Mouse (Mus musculus) macrophage (primary cell): ENCODE results near the gene Tomm20. TPM values are rescaled to one million over a fixed set of nuclear protein-coding genes. Genes with fewer than 3 reads are reported as not detected.
A peak's percentile ranks its signal among the peaks of the same experiment; 100 is the strongest.
"Not testable (repeated sequence)": the region's sequence is repeated elsewhere in the genome, so short reads cannot be mapped to it uniquely, and the experiment has no call there.

Experiments
- H3K27ac ChIP-seq: fragments of 350-480 bp; formaldehyde crosslinking; 2 replicates; pipeline ENCODE4 v1.9.0; 2021
- H3K36me3 ChIP-seq: fragments of 350-480 bp; formaldehyde crosslinking; 2 replicates; pipeline ENCODE4 v1.9.0; 2021; ENCODE audit errors: inconsistent target
- H3K4me3 ChIP-seq: fragments of 350-480 bp; formaldehyde crosslinking; 2 replicates; pipeline ENCODE4 v1.9.0; 2021; ENCODE audit errors: inconsistent target
- H3K79me2 ChIP-seq: fragments of 350-480 bp; formaldehyde crosslinking; 2 replicates; pipeline ENCODE4 v1.9.0; 2021; ENCODE audit errors: inconsistent target
- WGBS: methylation state at CpG from one replicate; pipeline ENCODE4 v1.1.7; 2026; ENCODE audit warnings: inconsistent platforms; ENCODE audit not compliant: missing documents; 5-methylcytosine and 5-hydroxymethylcytosine counted together
- polyA plus RNA-seq: library from polyadenylated mRNA; stranded (reverse); fragments of 250-400 nt; gene quantifications from 3 replicates; pipeline ENCODE4 v1.2.4, GENCODE M21; 2018; ENCODE audit warnings: inconsistent platforms
- total RNA-seq, 78 experiments: library from RNA; depleted of rRNA; stranded (reverse); fragments of 250-400 nt; gene quantifications; 1 replicate in 9 of 78; 2 replicates in 24 of 78; 3 replicates in 43 of 78; 4 replicates in 2 of 78; pipeline ENCODE4 v1.2.4; 2018; ENCODE audit warnings: inconsistent platforms in 56 of 78

Gene Tomm20
- 10 to 100 TPM in 25 of 26 experiments, 1 to 10 TPM in 1; 9.7 to 33.1 (median 19.9) TPM for total RNA-seq (2018; cell fraction: chromatin; rRNA removed)
- total RNA-seq (2018; cell fraction: cytosol; rRNA removed), result 100 to 1,000 TPM in 7 of 26 experiments, 10 to 100 TPM in 19; 61.8 to 120 (median 90.0) TPM
- total RNA-seq (2018; cell fraction: nucleus; rRNA removed), result 10 to 100 TPM in 25 of 26 experiments, 1 to 10 TPM in 1; 9.4 to 40.6 (median 20.4) TPM
- 73.9 to 174 TPM (median 109 TPM) in 3 replicates for polyA plus RNA-seq

GRCm38 (mm10) chr8:126945730-126946163 is at the start of gene Tomm20:
Gene Tomm20 (minus strand): TSS chr8:126945844.
- H3K4me3 ChIP-seq, result peak within 1 kb of the TSS; percentile 94
- 2% methylated on average over 48 of the region's 48 CpGs for WGBS
- peaks cover 47% of the 10 kb centered on the region for H3K79me2 ChIP-seq
- peak within 1 kb of the TSS; percentile 74 for H3K27ac ChIP-seq
- peaks cover 17% of the 10 kb centered on the region; the same call in 1 of the 2 replicates for H3K36me3 ChIP-seq

GRCm38 (mm10) chr8:126994506-126994905 is 48.9 kb upstream of the Tomm20 start:
- no peak overlapping the region for H3K27ac ChIP-seq
- H3K36me3 ChIP-seq, result no peaks in the 10 kb centered on the region
- no peaks in the 10 kb centered on the region for H3K79me2 ChIP-seq
- 76% methylated on average over 1 of the region's 1 CpGs for WGBS
- no peak overlapping the region for H3K4me3 ChIP-seq

- Histone ChIP-seq H3K36me3 (no peaks in the 10 kb centered on the region), H3K79me2 (no peaks in the 10 kb centered on the region), H3K4me3 (no peak overlapping the region), H3K27ac (no peak overlapping the region)
- 79% methylated on average over 5 of the region's 5 CpGs for WGBS
Measured at GRCm38 (mm10) chr8:126989363-126990153, 43.9 kb upstream of the Tomm20 start.

- no peak overlapping the region for H3K27ac ChIP-seq
- no peaks in the 10 kb centered on the region for H3K36me3 ChIP-seq
- no peak overlapping the region for H3K4me3 ChIP-seq
- WGBS, result 67% methylated on average over 16 of the region's 16 CpGs
- H3K79me2 ChIP-seq, result no peaks in the 10 kb centered on the region
Measured at GRCm38 (mm10) chr8:126988346-126989006, 42.8 kb upstream of the Tomm20 start.

GRCm38 (mm10) chr8:126986495-126986894 is 40.9 kb upstream of the Tomm20 start:
- H3K36me3 ChIP-seq, result no peaks in the 10 kb centered on the region
- H3K79me2 ChIP-seq, result no peaks in the 10 kb centered on the region
- no peak overlapping the region for H3K27ac ChIP-seq
- no peak overlapping the region for H3K4me3 ChIP-seq
- 2% methylated on average over 12 of the region's 12 CpGs for WGBS

GRCm38 (mm10) chr8:126980046-126980445 is 34.4 kb upstream of the Tomm20 start:
- WGBS, result 59% methylated on average over 5 of the region's 5 CpGs

GRCm38 (mm10) chr8:126979091-126979920 is 33.7 kb upstream of the Tomm20 start:
- Histone ChIP-seq H3K79me2 (no peaks in the 10 kb centered on the region), H3K4me3 (peak overlapping the region; percentile 8; the same call in 1 of the 2 replicates), H3K27ac (no peak overlapping the region), H3K36me3 (no peaks in the 10 kb centered on the region)
- WGBS, result 11% methylated on average over 27 of the region's 27 CpGs

More at GRCm38 (mm10) chr8:126980046-126980445, 34.4 kb upstream of the Tomm20 start:
- Histone ChIP-seq H3K4me3 (no peak overlapping the region), H3K36me3 (no peaks in the 10 kb centered on the region), H3K79me2 (no peaks in the 10 kb centered on the region), H3K27ac (no peak overlapping the region)

GRCm38 (mm10) chr8:126978535-126978934 is 32.9 kb upstream of the Tomm20 start:
- 40% methylated on average over 2 of the region's 3 CpGs for WGBS
- not testable (repeated sequence) for H3K36me3 ChIP-seq, H3K79me2 ChIP-seq, H3K27ac ChIP-seq
- peak overlapping the region; percentile 8; the same call in 1 of the 2 replicates for H3K4me3 ChIP-seq

GRCm38 (mm10) chr8:126978028-126978427 is 32.4 kb upstream of the Tomm20 start:
- no peaks in the 10 kb centered on the region for H3K36me3 ChIP-seq
- WGBS, result 85% methylated on average over 10 of the region's 10 CpGs
- no peaks in the 10 kb centered on the region for H3K79me2 ChIP-seq
- H3K4me3 ChIP-seq, result no peak overlapping the region
- no peak overlapping the region for H3K27ac ChIP-seq

- H3K27ac ChIP-seq, result no peak overlapping the region
- no peaks in the 10 kb centered on the region for H3K79me2 ChIP-seq
- 79% methylated on average over 8 of the region's 8 CpGs for WGBS
- no peaks in the 10 kb centered on the region for H3K36me3 ChIP-seq
- H3K4me3 ChIP-seq, result no peak overlapping the region
Measured at GRCm38 (mm10) chr8:126976608-126977348, 31.1 kb upstream of the Tomm20 start.

- H3K27ac ChIP-seq, result no peak overlapping the region
- 0% methylated on average over 1 of the region's 1 CpGs for WGBS
- H3K36me3 ChIP-seq, result no peaks in the 10 kb centered on the region
- H3K4me3 ChIP-seq, result no peak overlapping the region
- peaks cover under 1% of the 10 kb centered on the region; the same call in 1 of the 2 replicates for H3K79me2 ChIP-seq
Measured at GRCm38 (mm10) chr8:126975706-126976105, 30.1 kb upstream of the Tomm20 start.

- no peaks in the 10 kb centered on the region for H3K36me3 ChIP-seq
- H3K4me3 ChIP-seq, result no peak overlapping the region
- WGBS, result 78% methylated on average over 4 of the region's 4 CpGs
- no peak overlapping the region for H3K27ac ChIP-seq
- peaks cover 12% of the 10 kb centered on the region for H3K79me2 ChIP-seq
Measured at GRCm38 (mm10) chr8:126974511-126974910, 28.9 kb upstream of the Tomm20 start.

- no peak overlapping the region for H3K4me3 ChIP-seq
- peaks cover 5% of the 10 kb centered on the region for H3K36me3 ChIP-seq
- H3K27ac ChIP-seq, result no peak overlapping the region
- peaks cover 20% of the 10 kb centered on the region for H3K79me2 ChIP-seq
- 28% methylated on average over 9 of the region's 9 CpGs for WGBS
Measured at GRCm38 (mm10) chr8:126973686-126974265, 28.1 kb upstream of the Tomm20 start.
